Mouse (Mus musculus) cerebellum, adult 11 months (tissue): ENCODE results near the gene Mrpl48.

ENCODE experiments used
- DNase-seq: peaks from one replicate; pipeline ENCODE4 v3.0.0; 2022

Gene Mrpl48

GRCm38 (mm10) chr7:100608130-100608741 lies at the start of gene Mrpl48:
Gene Mrpl48 (minus strand): TSS chr7:100608301.
- peak; percentile 75 for DNase-seq

DNA sequence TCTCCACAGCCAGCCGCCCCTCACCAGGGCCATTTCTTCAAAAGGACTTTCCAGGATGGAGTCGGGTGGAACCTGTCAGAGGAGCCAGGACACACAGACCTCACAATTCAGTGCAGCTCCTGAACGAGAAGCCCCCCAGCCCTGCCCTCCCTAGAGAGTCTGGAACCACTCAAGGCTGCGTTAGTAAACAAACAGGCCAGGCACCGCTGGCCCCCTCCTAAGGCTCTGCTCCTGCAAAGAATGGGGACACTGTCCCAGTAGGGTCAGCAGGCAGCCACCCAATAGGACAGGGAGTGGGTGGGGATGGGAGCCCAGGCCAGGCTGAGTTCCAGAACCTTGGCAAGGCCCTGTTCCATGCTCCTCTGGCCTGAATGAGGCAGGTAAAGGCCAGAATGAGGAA lies 48.6 kb upstream of the Mrpl48 start:
- no peak for DNase-seq

- DNase-seq = no peak
These were observed 46.3 kb upstream of the Mrpl48 start for GRCm38 (mm10) chr7:100654441-100654840.

GRCm38 (mm10) chr7:100653480-100654266 lies 45.6 kb upstream of the Mrpl48 start:
- no peak for DNase-seq

- DNase-seq = no peak
These were observed 42.9 kb upstream of the Mrpl48 start for GRCm38 (mm10) chr7:100651011-100651410.

DNA sequence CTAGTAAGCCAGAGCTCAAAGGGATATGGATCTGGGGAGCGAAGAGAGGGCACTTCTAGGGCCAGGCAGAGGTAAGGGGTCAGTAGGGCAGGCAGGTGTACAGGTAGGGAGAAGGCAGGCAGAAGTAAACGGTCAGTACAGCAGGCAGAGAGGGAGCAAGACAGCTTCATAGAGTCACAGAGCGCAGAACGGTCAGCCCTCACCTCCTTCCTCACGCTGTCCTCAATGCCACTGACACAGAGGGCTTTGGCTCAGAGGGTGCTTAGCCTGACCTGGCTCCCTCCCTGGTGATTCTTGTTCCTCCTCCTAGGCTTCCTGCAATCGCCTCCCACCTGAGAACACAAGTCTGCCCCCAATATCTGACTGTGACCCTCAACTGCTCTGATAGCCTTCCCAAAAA lies 42.3 kb upstream of the Mrpl48 start:
- no peak for DNase-seq

- DNase-seq = no peak
These were observed 41.7 kb upstream of the Mrpl48 start for GRCm38 (mm10) chr7:100649826-100650225.

DNA sequence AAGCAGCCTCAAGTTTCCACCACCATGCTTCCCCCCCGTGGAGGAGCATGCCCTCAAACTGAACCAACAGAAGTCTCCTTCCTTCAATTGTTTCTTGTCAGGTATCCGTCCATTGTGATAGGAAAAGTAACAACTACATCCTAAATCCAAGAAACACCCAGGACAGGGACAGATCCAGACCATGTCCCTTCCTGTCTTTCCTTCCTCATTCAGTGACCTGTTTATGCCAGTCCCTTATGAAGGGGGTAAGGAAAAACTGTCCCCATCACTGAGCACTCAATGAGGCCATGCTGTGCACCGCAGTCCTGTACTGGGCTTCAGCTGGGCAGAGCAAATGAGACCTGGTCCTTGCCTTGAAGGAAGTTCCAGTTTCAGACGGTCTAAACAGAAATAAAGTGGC lies 41.0 kb upstream of the Mrpl48 start:
- no peak for DNase-seq

DNA sequence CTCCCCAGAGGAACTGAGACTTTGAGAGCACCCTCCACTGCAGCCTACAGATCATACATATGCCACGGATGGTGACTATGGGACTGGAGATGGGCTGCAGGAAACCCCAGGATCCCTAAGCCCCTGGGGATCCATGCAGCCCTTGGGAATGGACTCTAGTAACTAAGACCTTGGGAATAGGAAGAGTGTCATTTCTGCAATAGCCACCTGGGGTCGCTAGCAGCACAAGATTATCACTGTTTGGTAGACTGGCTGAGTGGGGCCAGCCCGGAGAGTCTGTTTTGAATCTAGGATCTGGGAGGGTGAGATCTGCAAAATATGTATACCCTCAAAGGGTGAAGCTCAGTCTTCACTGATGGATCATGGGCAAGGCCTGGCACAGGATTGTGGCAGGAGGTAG lies 37.0 kb upstream of the Mrpl48 start:
- DNase-seq = peak; percentile 49

DNA sequence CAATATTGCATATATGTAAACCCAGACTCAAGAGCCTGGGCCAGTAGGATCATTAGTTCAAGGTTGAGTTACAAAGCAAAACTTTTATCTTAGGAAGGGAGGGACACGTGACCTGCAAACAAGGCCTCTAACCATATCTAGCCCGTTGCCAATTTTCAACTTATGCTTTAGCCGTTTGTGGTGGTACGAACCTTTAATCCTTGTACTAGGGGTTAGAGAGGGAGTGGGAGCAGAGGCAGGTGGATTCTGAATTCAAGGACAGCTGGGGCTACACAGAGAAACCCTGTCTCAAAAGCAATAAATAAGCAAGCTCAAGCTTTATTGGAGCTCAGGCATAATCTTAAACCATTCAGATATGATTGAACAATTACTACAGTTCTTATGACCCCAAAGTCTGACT lies 34.3 kb upstream of the Mrpl48 start:
- DNase-seq = no peak

DNA sequence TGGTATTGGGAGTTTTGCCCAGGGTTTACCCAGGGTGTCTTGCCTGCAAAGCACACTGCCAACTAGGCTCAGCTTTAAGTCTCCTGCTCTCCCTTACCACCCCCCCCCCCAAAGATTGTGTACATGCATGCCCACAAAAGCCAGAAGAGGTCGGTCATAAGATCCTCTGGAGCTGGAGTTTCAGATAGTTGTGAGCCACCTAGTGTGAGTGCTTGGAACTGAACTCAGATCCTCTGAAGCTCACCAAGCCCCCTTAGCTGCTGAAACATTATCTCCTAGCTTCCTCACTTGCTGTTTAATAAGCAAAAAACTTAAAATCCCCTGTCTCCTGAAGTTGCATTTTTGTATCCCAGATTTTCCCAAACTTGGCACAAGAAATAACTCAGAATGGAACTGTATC lies 29.6 kb upstream of the Mrpl48 start:
- DNase-seq = no peak

GRCm38 (mm10) chr7:100624538-100624937 lies 16.4 kb upstream of the Mrpl48 start:
- no peak for DNase-seq

DNA sequence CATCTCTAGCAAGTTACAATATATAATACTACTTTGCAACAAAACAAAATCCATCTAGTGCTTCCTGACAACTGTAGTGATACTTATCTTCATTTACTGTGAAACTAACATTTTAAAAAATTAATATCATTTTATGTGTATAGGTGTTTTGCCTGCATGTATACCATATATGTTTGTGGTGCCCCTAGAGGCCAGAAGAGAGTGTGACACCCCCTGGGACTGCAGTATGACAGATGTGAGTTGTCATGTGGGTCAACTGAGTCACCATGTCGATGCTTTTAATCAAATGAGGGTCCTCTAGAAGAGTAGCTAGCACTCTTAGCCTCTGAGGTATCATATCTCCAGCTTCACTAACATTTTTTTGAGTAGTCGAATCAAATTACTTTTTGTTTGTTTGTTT lies 14.2 kb upstream of the Mrpl48 start:
- no peak for DNase-seq

GRCm38 (mm10) chr7:100616121-100616857 lies 8.2 kb upstream of the Mrpl48 start:
- no peak for DNase-seq

- DNase-seq = no peak
These were observed 809 bp upstream of the Mrpl48 start for GRCm38 (mm10) chr7:100608910-100609309.

GRCm38 (mm10) chr7:100607214-100608129 lies 629 bp downstream of the Mrpl48 start, which contains the start of gene Rab6a:
Gene Rab6a (plus strand): TSS chr7:100607410.
- peak; percentile 98 for DNase-seq

DNA sequence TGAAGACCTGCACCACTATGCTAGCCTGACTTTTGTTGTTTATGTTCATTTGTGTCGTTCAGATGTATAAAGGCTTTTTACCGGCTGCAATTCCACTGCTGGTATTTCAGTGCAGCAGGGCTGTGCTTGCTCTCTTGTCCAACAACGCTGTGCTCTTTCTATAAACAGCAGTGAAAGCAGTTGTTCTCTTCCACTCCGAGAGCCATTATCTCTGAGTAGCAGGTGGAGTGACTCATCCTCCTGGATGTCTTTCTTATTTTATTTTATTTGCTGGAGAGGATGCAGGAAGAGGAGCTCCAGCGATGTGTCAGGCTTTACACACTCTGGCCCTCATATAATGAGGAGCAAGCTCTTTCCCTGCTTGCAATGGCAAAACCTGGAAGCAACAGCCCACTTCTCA lies 7.9 kb downstream of the Mrpl48 start:
- DNase-seq = no peak

DNA sequence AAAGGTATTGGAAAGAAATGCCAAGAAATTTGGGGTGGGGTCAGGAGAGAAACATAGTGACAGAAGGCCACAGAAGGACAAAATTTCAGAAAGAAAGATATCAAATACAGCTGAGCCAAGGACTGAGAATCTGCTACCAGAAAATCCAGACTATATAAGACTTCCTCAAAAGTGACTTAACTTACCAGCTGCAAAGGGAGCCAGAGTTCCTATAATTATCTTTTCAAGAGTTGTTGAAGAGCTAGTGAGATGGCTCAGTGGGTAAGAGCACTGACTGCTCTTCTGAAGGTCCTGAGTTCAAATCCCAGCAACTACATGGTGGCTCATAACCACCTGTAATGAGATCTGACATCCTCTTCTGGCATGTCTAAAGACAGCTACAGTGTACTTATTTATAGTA lies 14.8 kb downstream of the Mrpl48 start:
- no peak for DNase-seq

DNA sequence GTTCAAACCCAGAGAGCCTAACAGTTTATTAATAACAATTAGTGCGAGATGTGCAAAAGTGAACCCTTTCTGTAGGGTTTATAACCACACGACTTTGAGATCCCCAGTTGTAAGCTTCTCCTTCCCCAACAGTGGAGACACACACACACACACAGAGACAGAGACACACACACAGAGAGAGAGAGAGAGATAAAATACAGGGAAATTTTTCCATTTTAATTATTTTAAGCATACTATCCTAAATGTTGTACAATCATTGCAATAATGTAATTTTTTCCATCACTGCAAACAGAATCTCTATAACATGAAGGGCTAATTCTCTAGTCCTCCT lies 16.6 kb downstream of the Mrpl48 start:
- DNase-seq = no peak

- DNase-seq = peak; percentile 76
These were observed 17.1 kb downstream of the Mrpl48 start for GRCm38 (mm10) chr7:100590845-100591521.

- no peak for DNase-seq
These were observed 17.6 kb downstream of the Mrpl48 start for GRCm38 (mm10) chr7:100590504-100590844.

DNA sequence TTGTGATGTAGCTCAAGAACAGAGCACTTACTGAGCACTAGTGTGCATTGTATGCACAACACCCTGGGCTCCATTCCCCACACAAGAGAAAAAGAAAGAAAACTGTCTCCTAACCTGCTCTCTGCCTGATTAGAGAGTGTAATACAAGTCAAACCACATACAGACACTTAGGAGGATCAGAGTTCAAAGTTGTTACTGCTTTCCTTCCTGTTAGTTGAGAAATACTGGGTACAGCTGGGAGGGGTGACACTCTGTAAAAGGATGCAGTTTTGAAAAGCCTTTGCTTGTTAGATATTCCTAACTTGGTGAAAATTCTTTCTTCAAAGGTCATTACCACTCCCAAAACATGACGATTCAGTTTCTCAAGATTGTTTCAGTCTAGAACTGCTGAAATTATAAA lies 18.3 kb downstream of the Mrpl48 start:
- no peak for DNase-seq
